Mouse (Mus musculus): ENCODE data around the gene Ssty2. TPM values are rescaled to one million over a fixed set of nuclear protein-coding genes. Genes with fewer than 3 reads are reported as not detected.
"Not testable (repeated sequence)": the region's sequence is repeated elsewhere in the genome, so short reads cannot be mapped to it uniquely, and the experiment has no call there.

Gene Ssty2
- polyA plus RNA-seq (2012; rRNA removed) (not detected in 2 replicates), polyA plus RNA-seq (2014; fragmentation: Nextera tagmentation; extraction: Ambion mirVana) (not detected in 2 replicates)

- no CpG with 5 or more reads among the region's 4 CpGs for WGBS
- H3K9me3 ChIP-seq (ENCODE audit: control insufficient read depth, low read length); H3K4me2 ChIP-seq (replicated peaks; ENCODE audit: low read depth, low read length, severe bottlenecking); DNase-seq (ENCODE audit: low spot score); H3K36me3 ChIP-seq (ENCODE audit: control insufficient read depth, insufficient read depth, low read length); H3K9ac ChIP-seq (ENCODE audit: low read depth, low read length, severe bottlenecking); ATAC-seq (ENCODE audit: low FRiP score, low read depth); H3K27me3 ChIP-seq (ENCODE audit: control insufficient read depth, insufficient read depth, low read length); H3K4me3 ChIP-seq (replicated peaks; ENCODE audit: low read length); H3K4me1 ChIP-seq (ENCODE audit: control insufficient read depth, insufficient read depth, low read length); H3K27ac ChIP-seq (replicated peaks; ENCODE audit: low read depth, low read length): not testable (repeated sequence)
Measured at GRCm38 (mm10) chrY:67047972-67048371, at the start of gene Ssty2. Gene Ssty2 (minus strand): TSS chrY:67048072.
